Mouse (Mus musculus): ENCODE results near the gene Dnajc2.

DNA sequence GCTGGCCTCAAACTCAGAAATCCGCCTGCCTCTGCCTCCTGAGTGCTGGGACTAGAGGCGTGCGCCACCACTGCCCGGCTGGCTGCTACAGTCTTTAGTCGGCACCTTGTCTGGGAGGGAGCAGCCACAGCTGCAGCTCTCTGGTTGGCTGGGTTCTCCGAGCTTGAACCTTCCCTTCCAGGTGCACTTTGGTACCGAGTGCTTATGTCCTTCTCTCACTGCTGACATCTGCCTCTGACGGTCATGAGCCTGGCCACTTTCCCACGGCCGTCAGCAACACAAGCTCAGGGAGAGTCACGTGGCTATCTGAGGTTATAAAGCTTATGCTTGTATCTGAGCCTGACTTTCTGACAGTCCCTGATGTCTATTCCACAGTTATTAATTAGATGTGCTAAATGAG, 45.9 kb downstream of the Dnajc2 start:
- TF ChIP-seq POLR2A (IDR thresholded peaks at IDR 0.05; ENCODE audit: extremely low read depth, insufficient read depth, low read length), result no peak
- no peak for TF ChIP-seq CTCF (IDR thresholded peaks at IDR 0.05; ENCODE audit: low read depth, low read length)

All from liver, adult 2 months (tissue).